Mouse (Mus musculus): Measurements from ENCODE around the gene Fam219b. TPM values are rescaled to one million over a fixed set of nuclear protein-coding genes. Genes with fewer than 3 reads are reported as not detected.

Gene Fam219b
- polyA plus RNA-seq, 1 experiment from 2014 or later = 24.1 TPM

DNA sequence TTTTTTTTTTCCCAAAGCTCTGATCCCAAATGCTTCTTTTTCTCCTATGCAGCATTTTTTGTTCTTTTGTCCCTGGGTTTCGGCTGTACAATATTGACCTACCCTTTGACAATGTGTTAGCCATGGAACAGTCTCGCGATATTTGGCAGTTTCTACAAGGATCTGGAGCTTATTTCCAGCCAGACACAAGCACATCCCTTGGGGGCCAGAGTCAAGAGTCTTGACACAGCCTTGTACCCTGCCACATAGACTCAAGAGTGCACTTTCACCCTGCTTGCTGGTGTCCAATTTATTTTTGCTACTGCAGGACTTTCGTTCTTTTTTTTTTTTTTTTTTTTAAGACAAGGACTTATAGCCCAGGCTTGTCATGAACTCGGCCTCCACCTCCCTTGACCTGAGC, 966 bp upstream of the Fam219b start:
- WGBS = 86% methylated on average over 5 of the region's 5 CpGs
- Histone ChIP-seq H3K4me2 (ENCODE audit: low read length) (peak overlapping the region; percentile 80), H3K9me3 (ENCODE audit: control insufficient read depth, low read length) (no peaks in the 10 kb centered on the region), H3K4me1 (ENCODE audit: control insufficient read depth, insufficient read depth, low read length) (peaks cover 11% of the 10 kb centered on the region), H3K9ac (replicated peaks; ENCODE audit: low read length) (no peak overlapping the region; the same call in 1 of the 2 replicates), H3K4me3 (replicated peaks; ENCODE audit: low read depth, low read length) (peak overlapping the region; percentile 79), H3K27me3 (ENCODE audit: control insufficient read depth, insufficient read depth, low read length) (no peaks in the 10 kb centered on the region), H3K27ac (replicated peaks; ENCODE audit: low read depth, low read length) (no peak overlapping the region), H3K36me3 (ENCODE audit: control insufficient read depth, insufficient read depth, low read length) (peaks cover 62% of the 10 kb centered on the region)
- DNase-seq = no peak
- ATAC-seq (ENCODE audit: low FRiP score, low TSS enrichment) = no peak

DNA sequence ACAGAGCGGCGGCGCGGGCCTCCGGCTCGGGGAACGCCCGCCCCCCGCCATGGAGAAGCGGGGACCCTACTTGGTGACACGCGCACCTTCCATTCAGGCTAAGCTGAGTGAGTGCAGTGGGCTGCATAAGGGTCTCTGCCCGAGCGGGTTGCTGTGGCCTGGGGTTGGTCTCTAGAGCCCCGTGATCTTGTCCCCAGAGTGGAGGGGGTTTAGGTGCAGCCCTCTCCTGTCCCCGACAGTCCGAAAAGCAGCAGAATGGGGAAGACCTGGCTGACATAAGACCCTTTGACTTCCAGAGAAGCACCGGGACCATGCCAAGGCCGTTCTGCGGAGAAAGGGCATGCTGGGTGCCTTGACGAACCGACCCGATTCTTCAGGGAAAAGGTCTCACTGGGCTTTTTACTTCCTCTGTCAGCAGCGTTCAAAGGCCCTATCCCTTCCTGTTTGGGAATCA, 427 bp downstream of the Fam219b start:
- H3K4me2 ChIP-seq (ENCODE audit: low read length) = peak overlapping the region; percentile 80
- H3K27ac ChIP-seq (replicated peaks; ENCODE audit: low read depth, low read length) = peak overlapping the region; percentile 89
- WGBS = under 1% methylated on average over 24 of the region's 24 CpGs
- H3K9me3 ChIP-seq (ENCODE audit: control insufficient read depth, low read length) = no peaks in the 10 kb centered on the region
- ATAC-seq (ENCODE audit: low FRiP score, low TSS enrichment) = no peak; the same call in 1 of the 2 replicates
- peaks cover 11% of the 10 kb centered on the region for H3K4me1 ChIP-seq (ENCODE audit: control insufficient read depth, insufficient read depth, low read length)
- H3K9ac ChIP-seq (replicated peaks; ENCODE audit: low read length) = peak overlapping the region; percentile 91
- peaks cover 62% of the 10 kb centered on the region for H3K36me3 ChIP-seq (ENCODE audit: control insufficient read depth, insufficient read depth, low read length)
- no peaks in the 10 kb centered on the region for H3K27me3 ChIP-seq (ENCODE audit: control insufficient read depth, insufficient read depth, low read length)
- peak overlapping the region; percentile 79 for H3K4me3 ChIP-seq (replicated peaks; ENCODE audit: low read depth, low read length)
- DNase-seq = no peak

DNA sequence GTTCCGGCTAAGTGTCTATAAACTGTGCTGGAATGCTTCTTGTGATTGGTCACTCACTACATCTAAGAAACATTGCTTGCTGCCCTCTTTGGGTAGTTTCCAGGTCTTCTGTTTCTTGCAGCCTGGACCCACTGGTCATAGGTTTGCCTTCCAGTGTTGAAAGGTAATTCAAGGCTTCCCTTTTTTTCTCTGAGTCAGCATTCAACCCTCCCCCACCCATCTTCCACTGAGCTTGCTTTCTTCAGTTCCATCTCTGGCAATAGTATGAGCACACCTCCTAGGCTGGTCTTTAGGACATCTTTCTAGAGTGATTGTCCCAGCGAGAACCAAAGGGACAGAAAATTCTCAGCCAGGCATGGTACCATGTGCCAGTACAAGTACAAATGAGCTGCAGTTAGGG, 2.2 kb downstream of the Fam219b start:
- Histone ChIP-seq H3K36me3 (ENCODE audit: control insufficient read depth, insufficient read depth, low read length) (peaks cover 62% of the 10 kb centered on the region), H3K4me2 (ENCODE audit: low read length) (no peak overlapping the region), H3K4me1 (ENCODE audit: control insufficient read depth, insufficient read depth, low read length) (peaks cover 11% of the 10 kb centered on the region), H3K9me3 (ENCODE audit: control insufficient read depth, low read length) (no peaks in the 10 kb centered on the region), H3K4me3 (replicated peaks; ENCODE audit: low read depth, low read length) (no peak overlapping the region), H3K27me3 (ENCODE audit: control insufficient read depth, insufficient read depth, low read length) (no peaks in the 10 kb centered on the region), H3K27ac (replicated peaks; ENCODE audit: low read depth, low read length) (no peak overlapping the region), H3K9ac (replicated peaks; ENCODE audit: low read length) (no peak overlapping the region; the same call in 1 of the 2 replicates)
- ATAC-seq (ENCODE audit: low FRiP score, low TSS enrichment) (no peak), DNase-seq (no peak)
- 92% methylated on average over 2 of the region's 2 CpGs for WGBS

DNA sequence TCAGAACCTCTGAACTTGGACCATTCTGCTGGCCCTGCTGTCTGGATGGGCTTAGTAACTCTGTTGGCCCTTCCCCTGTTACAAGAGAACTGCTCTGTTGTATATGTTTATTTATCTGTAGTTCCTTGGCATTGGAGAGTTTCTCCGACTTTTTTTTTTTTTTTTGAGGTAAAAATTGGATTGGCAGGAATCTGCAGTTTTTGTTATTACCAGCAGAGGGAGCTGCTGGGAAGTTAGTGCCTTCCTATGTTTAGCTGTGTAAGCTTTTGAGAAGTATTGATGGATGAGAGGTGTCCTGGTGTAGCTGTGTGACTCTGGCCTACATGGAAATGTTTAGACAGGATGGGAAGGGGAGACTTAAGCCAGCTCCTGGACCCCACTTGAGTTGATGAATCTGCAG, 4.0 kb downstream of the Fam219b start:
- H3K27me3 ChIP-seq (ENCODE audit: control insufficient read depth, insufficient read depth, low read length) = no peaks in the 10 kb centered on the region
- ATAC-seq (ENCODE audit: low FRiP score, low TSS enrichment) (no peak), DNase-seq (peak; percentile 87)
- H3K9me3 ChIP-seq (ENCODE audit: control insufficient read depth, low read length) = no peaks in the 10 kb centered on the region
- H3K4me1 ChIP-seq (ENCODE audit: control insufficient read depth, insufficient read depth, low read length) = peaks cover 11% of the 10 kb centered on the region
- whole genome bisulfite sequencing = 8% methylated on average over 1 of the region's 1 CpGs
- no peak overlapping the region for H3K4me2 ChIP-seq (ENCODE audit: low read length)
- no peak overlapping the region for H3K4me3 ChIP-seq (replicated peaks; ENCODE audit: low read depth, low read length)
- H3K36me3 ChIP-seq (ENCODE audit: control insufficient read depth, insufficient read depth, low read length) = peaks cover 71% of the 10 kb centered on the region
- H3K9ac ChIP-seq (replicated peaks; ENCODE audit: low read length) = no peak overlapping the region
- H3K27ac ChIP-seq (replicated peaks; ENCODE audit: low read depth, low read length) = no peak overlapping the region

DNA sequence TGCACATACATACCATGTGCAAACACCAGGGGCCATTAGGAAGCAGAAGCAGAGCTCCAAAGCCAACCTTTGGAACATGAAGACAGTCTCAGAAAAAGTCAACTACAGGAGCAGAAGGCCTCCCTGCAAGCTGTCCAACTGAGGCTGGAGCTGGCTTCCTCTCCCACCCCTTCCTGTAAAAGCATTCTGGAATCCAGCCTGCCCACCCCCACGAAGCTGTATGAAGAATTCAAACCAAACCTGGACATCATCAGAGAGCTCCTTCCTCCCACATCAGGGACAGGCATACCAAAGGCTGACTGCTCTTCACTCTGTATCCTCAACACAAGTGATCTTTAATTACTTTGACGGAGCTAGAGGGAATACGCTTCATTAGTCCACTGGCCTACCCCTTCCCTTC, 6.6 kb downstream of the Fam219b start:
- Histone ChIP-seq H3K9me3 (ENCODE audit: control insufficient read depth, low read length) (no peaks in the 10 kb centered on the region), H3K27ac (replicated peaks; ENCODE audit: low read depth, low read length) (no peak overlapping the region), H3K27me3 (ENCODE audit: control insufficient read depth, insufficient read depth, low read length) (no peaks in the 10 kb centered on the region), H3K36me3 (ENCODE audit: control insufficient read depth, insufficient read depth, low read length) (peaks cover 95% of the 10 kb centered on the region), H3K9ac (replicated peaks; ENCODE audit: low read length) (no peak overlapping the region), H3K4me2 (ENCODE audit: low read length) (no peak overlapping the region), H3K4me1 (ENCODE audit: control insufficient read depth, insufficient read depth, low read length) (0 out of 2 replicates have a peak, but pooled peaks cover under 1% of the 10 kb centered on the region), H3K4me3 (replicated peaks; ENCODE audit: low read depth, low read length) (no peak overlapping the region)
- 83% methylated on average over 3 of the region's 3 CpGs for WGBS
- ATAC-seq (ENCODE audit: low FRiP score, low TSS enrichment) = no peak
- no peak for DNase-seq

DNA sequence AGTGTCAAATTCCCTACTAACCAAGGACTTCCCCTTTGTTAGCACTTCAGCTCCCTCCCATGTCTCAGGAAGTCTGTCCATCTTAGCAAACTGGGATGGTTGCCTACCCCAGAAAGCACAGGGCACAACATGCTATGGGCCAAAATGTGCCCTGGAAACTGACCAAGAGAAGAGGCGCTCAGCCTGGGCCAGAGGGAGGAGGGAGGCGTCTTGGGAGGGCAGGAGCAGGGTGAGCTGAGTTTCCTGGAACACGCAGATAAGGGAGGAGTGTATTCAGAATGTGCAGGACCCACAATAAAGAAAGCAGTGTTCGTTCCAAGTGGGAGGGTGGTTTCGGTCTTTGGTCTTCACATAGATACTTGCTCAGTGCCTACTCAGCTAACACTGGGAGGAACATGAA, 10.0 kb downstream of the Fam219b start:
- peaks cover 85% of the 10 kb centered on the region for H3K36me3 ChIP-seq (ENCODE audit: control insufficient read depth, insufficient read depth, low read length)
- H3K4me1 ChIP-seq (ENCODE audit: control insufficient read depth, insufficient read depth, low read length) = peaks cover 6% of the 10 kb centered on the region; the same call in 1 of the 2 replicates
- DNase-seq (no peak), ATAC-seq (ENCODE audit: low FRiP score, low TSS enrichment) (no peak)
- H3K27ac ChIP-seq (replicated peaks; ENCODE audit: low read depth, low read length) = no peak overlapping the region
- no peak overlapping the region for H3K9ac ChIP-seq (replicated peaks; ENCODE audit: low read length)
- H3K27me3 ChIP-seq (ENCODE audit: control insufficient read depth, insufficient read depth, low read length) = no peaks in the 10 kb centered on the region
- no peaks in the 10 kb centered on the region for H3K9me3 ChIP-seq (ENCODE audit: control insufficient read depth, low read length)
- no peak overlapping the region for H3K4me3 ChIP-seq (replicated peaks; ENCODE audit: low read depth, low read length)
- no peak overlapping the region for H3K4me2 ChIP-seq (ENCODE audit: low read length)
- WGBS = 83% methylated on average over 5 of the region's 5 CpGs

DNA sequence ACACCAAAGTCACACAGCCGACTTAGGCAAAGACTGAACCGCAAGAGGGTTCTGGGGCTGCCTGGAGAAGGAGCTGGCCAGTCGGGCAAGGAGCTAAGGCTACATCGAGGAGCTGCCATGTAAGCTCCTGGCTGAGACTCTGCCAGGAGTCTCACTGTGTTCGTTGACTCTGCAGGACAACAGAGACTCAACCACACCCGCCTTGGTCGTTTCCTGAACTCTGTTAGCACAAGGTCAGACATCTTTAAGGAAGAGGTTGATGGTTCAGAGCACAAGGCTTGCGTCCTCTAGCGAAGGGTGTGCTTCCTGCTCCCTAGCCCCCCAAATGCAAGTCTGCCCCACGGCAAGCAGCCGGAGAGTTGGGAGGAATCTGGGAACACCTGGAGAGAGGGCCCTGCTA, 10.5 kb downstream of the Fam219b start:
- Histone ChIP-seq H3K9ac (replicated peaks; ENCODE audit: low read length) (no peak overlapping the region), H3K27me3 (ENCODE audit: control insufficient read depth, insufficient read depth, low read length) (no peaks in the 10 kb centered on the region), H3K9me3 (ENCODE audit: control insufficient read depth, low read length) (no peaks in the 10 kb centered on the region), H3K36me3 (ENCODE audit: control insufficient read depth, insufficient read depth, low read length) (peaks cover 79% of the 10 kb centered on the region), H3K4me2 (ENCODE audit: low read length) (no peak overlapping the region), H3K4me3 (replicated peaks; ENCODE audit: low read depth, low read length) (no peak overlapping the region), H3K4me1 (ENCODE audit: control insufficient read depth, insufficient read depth, low read length) (peaks cover 6% of the 10 kb centered on the region; the same call in 1 of the 2 replicates), H3K27ac (replicated peaks; ENCODE audit: low read depth, low read length) (no peak overlapping the region)
- 94% methylated on average over 11 of the region's 11 CpGs for WGBS
- DNase-seq = no peak
- no peak for ATAC-seq (ENCODE audit: low FRiP score, low TSS enrichment)

DNA sequence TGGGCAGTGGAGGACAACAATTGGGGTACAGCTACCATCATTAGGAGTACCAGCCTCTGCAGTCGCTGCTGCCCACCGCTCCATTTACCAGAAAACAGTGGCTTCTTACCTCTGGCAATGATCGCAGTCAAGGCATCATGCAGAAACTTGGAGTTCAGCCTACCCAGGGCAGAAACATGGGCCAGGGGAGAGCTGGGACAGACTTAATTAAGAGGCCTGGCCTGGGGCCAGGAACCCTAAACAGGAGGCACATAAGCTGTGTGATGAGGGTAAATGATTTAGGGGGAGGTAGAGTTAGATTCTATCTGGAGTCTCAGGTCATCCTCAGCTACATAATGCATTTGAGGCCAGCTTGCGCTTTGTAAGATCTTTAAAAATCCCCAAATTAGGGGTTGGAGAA, 11.9 kb downstream of the Fam219b start:
- Histone ChIP-seq H3K4me1 (ENCODE audit: control insufficient read depth, insufficient read depth, low read length) (peaks cover 6% of the 10 kb centered on the region; the same call in 1 of the 2 replicates), H3K9ac (replicated peaks; ENCODE audit: low read length) (no peak overlapping the region), H3K27ac (replicated peaks; ENCODE audit: low read depth, low read length) (no peak overlapping the region), H3K9me3 (ENCODE audit: control insufficient read depth, low read length) (no peaks in the 10 kb centered on the region), H3K4me3 (replicated peaks; ENCODE audit: low read depth, low read length) (no peak overlapping the region), H3K4me2 (ENCODE audit: low read length) (no peak overlapping the region), H3K27me3 (ENCODE audit: control insufficient read depth, insufficient read depth, low read length) (no peaks in the 10 kb centered on the region), H3K36me3 (ENCODE audit: control insufficient read depth, insufficient read depth, low read length) (peaks cover 66% of the 10 kb centered on the region)
- WGBS = 97% methylated on average over 4 of the region's 4 CpGs
- ATAC-seq (ENCODE audit: low FRiP score, low TSS enrichment) (no peak), DNase-seq (no peak)

DNA sequence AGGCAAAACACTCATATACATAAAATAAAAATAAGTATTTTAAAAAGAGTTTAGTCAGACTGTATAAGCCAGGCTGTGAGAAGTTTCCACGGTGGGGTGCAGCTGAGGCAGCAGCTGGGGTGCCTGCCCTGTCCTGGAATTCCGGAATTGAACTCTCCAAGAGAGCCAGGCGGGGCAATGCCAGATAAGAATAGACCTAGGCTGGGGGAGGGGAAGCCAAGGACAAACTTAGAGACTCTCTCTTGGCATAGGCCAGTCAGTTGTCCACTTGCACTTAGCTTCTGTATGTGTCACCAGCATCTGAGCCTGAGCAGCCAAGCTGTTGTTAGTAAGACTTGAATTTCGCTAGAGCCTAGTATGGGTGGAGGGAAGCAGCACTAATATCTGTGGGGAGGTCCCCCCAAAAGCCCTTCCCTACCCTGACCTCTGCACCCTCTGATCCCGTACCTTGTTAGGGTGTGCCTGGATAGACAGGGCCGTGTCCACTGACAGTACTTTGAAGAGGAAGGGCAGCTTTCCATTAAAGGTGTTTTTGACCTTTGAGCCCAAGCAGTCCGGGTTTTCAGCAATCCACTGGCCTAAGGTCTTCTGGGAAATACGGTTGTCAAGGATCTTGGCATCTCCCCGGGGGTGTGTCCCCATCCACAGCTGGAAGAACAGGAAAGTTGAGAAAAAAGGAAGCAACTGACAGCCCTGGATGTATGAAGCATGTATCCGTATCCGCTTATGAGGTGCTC, 13.0 kb downstream of the Fam219b start:
- no peak overlapping the region for H3K4me2 ChIP-seq (ENCODE audit: low read length)
- no peaks in the 10 kb centered on the region for H3K27me3 ChIP-seq (ENCODE audit: control insufficient read depth, insufficient read depth, low read length)
- H3K27ac ChIP-seq (replicated peaks; ENCODE audit: low read depth, low read length) = no peak overlapping the region
- ATAC-seq (ENCODE audit: low FRiP score, low TSS enrichment) (no peak), DNase-seq (no peak)
- H3K36me3 ChIP-seq (ENCODE audit: control insufficient read depth, insufficient read depth, low read length) = peaks cover 55% of the 10 kb centered on the region
- no peaks in the 10 kb centered on the region for H3K9me3 ChIP-seq (ENCODE audit: control insufficient read depth, low read length)
- H3K4me1 ChIP-seq (ENCODE audit: control insufficient read depth, insufficient read depth, low read length) = peaks cover 6% of the 10 kb centered on the region; the same call in 1 of the 2 replicates
- no peak overlapping the region for H3K9ac ChIP-seq (replicated peaks; ENCODE audit: low read length)
- no peak overlapping the region for H3K4me3 ChIP-seq (replicated peaks; ENCODE audit: low read depth, low read length)
- 91% methylated on average over 11 of the region's 11 CpGs for WGBS
